Mouse (Mus musculus) forelimb bud, embryonic 11.5 days (tissue): ENCODE results near the gene Mup16.
"Not testable (repeated sequence)": the region's sequence is repeated elsewhere in the genome, so short reads cannot be mapped to it uniquely, and the experiment has no call there.

Experiments used
- DNase-seq: peaks from one replicate; pipeline ENCODE4 v3.0.0-alpha.2; 2012; ENCODE audit warnings: low read depth, low spot score

The Mup16 gene

DNA sequence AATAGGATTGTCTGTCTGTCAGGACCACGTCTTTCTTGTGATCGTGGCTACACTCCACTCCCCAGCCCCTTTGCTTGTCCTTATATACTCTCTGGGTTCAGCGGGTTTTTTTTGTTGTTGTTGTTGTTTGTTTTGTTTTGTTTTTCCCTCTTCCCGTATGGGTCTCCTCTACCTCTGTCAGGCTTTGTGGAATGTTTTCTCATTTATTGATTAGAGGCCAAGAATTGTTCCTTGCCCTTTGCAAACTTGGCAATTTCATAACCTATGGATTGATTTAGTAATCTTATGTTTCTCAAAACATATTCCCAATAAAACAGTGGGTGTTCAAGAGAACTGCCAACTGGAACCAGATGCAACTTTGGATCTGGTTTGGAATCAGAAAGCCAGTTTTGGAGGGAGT, at the start of gene Mup16:
TSS of gene Mup16 (minus strand) at position 101 of the 400 bp plus-strand sequence.
- DNase-seq: not testable (repeated sequence)

DNA sequence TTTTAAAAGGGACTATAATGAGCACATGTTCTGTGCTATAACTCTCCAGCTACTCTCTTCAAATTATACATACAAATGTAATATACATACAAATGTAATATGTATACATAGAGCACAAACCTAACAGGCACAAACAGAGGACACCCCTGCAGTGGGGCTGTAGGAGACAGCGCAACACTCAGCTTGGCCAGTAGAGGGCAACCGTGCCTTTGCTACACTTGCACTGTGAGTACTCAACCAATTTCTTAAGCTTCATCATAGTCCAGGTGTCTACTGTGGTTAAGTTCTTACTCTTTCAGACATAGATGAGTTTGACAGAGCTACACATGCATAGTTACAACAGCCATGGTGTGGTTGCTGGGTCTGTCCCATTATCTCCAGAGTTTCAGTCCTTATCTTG, 36.6 kb upstream of the Mup16 start:
- not testable (repeated sequence) for DNase-seq
